15 mouse cellular contexts compared by ENCODE assay signal in the genomic region with DNA sequence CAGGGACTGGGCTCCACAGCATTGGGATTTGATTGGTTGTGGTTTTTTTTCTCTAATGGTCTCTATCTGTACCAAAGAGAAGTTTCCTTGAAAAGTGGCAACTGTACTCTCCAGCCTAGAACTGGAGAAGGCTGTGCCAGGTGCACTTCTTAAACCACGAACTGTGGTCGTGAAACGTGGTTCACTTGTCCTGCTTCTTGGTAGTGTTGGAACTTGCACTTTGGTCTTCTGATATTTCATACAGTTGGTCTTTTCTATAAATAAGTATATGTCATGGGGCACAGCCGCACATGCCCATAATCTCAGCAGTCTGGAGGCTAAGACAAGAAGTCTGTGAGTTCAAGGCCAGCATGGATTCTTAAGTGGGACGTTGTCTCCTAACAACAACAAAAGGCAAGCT.
"Had no signal": no experiment of that assay in that cellular context is flagged by ENCODE, and none has a peak within 500 bp of the region (broad histone marks: within the 10 kb centered on the region; RNA-seq: fewer than 3 reads in every experiment).

No protein-coding gene starts in this region.

- H3K27me3 ChIP-seq: liver, embryonic 13.5 days; neural tube, embryonic 12.5 days; neural tube, embryonic 15.5 days had no signal

- H3K27ac ChIP-seq: layer of hippocampus, adult 2 months; liver, embryonic 13.5 days; neural tube, embryonic 12.5 days; neural tube, embryonic 15.5 days had no signal

- DNase-seq: kidney, adult 18-20 months; kidney, adult 9 months; kidney, postnatal 25 days; layer of hippocampus, adult 9-11 months; liver, embryonic 13.5 days; lung, adult 2 months; lung, postnatal 14 days; lung, postnatal 4 days; midbrain, embryonic 14.5 days; right cerebral cortex, postnatal 25 days; thymus, postnatal 25 days had no signal

- H3K36me3 ChIP-seq: neural tube, embryonic 12.5 days; neural tube, embryonic 15.5 days had no signal

- H3K9ac ChIP-seq: liver, embryonic 13.5 days; neural tube, embryonic 12.5 days; neural tube, embryonic 15.5 days had no signal

- H3K9me3 ChIP-seq: liver, embryonic 13.5 days; neural tube, embryonic 12.5 days; neural tube, embryonic 15.5 days had no signal

- H3K4me3 ChIP-seq: layer of hippocampus, adult 2 months; liver, embryonic 13.5 days; neural tube, embryonic 12.5 days; neural tube, embryonic 15.5 days had no signal

- H3K4me2 ChIP-seq: liver, embryonic 13.5 days; midbrain, embryonic 11.5 days; neural tube, embryonic 12.5 days; neural tube, embryonic 15.5 days had no signal
